Mouse (Mus musculus) megakaryocyte progenitor cell, adult 5-6 weeks (primary cell): Measurements from ENCODE around the gene D430041D05Rik. TPM values are rescaled to one million over a fixed set of nuclear protein-coding genes. Genes with fewer than 3 reads are reported as not detected.
A peak's percentile ranks its signal among the peaks of the same experiment; 100 is the strongest.

Source experiments
- ATAC-seq: replicated peaks from 2 replicates; pipeline ENCODE4 v1.8.0; 2016; ENCODE audit warnings: mild to moderate bottlenecking, moderate TSS enrichment, inconsistent platforms; ENCODE audit not compliant: poor library complexity
- total RNA-seq, 2 experiments: library from RNA; stranded (forward) in 1 of 2; stranded (reverse) in 1 of 2; fragments of 157-497, 149-512 nt in 1 of 2; fragments of 200-1000 nt in 1 of 2; gene quantifications; 2 replicates each; pipeline versions ENCODE4 v1.2.3 to v1.2.4; 2015 to 2017

Gene D430041D05Rik
- total RNA-seq, 2 experiments from 2014 or later: not detected

GRCm38 (mm10) chr2:104168186-104168896 lies 242.5 kb downstream of the D430041D05Rik start:
- no peak for ATAC-seq

- no peak for ATAC-seq
These were observed 243.0 kb downstream of the D430041D05Rik start for GRCm38 (mm10) chr2:104167765-104168164.

GRCm38 (mm10) chr2:104165631-104166030 lies 245.2 kb downstream of the D430041D05Rik start:
- ATAC-seq: no peak

- no peak for ATAC-seq
These were observed 246.8 kb downstream of the D430041D05Rik start for GRCm38 (mm10) chr2:104163978-104164487.

- no peak for ATAC-seq
These were observed 247.4 kb downstream of the D430041D05Rik start for GRCm38 (mm10) chr2:104163418-104163817.

- no peak for ATAC-seq
These were observed 253.0 kb downstream of the D430041D05Rik start for GRCm38 (mm10) chr2:104157831-104158230.

GRCm38 (mm10) chr2:104153876-104154275 lies 256.9 kb downstream of the D430041D05Rik start:
- ATAC-seq: no peak

GRCm38 (mm10) chr2:104153345-104153744 lies 257.5 kb downstream of the D430041D05Rik start:
- no peak for ATAC-seq

GRCm38 (mm10) chr2:104150608-104151397 lies 260.0 kb downstream of the D430041D05Rik start:
- ATAC-seq: no peak

- ATAC-seq: no peak
These were observed 262.8 kb downstream of the D430041D05Rik start for GRCm38 (mm10) chr2:104147910-104148561.

GRCm38 (mm10) chr2:104145983-104146382 lies 264.8 kb downstream of the D430041D05Rik start:
- ATAC-seq: peak; percentile 97

- ATAC-seq: no peak
These were observed 266.8 kb downstream of the D430041D05Rik start for GRCm38 (mm10) chr2:104144004-104144403.

- no peak for ATAC-seq
These were observed 268.7 kb downstream of the D430041D05Rik start for GRCm38 (mm10) chr2:104142140-104142539.

- ATAC-seq: no peak
These were observed 274.9 kb downstream of the D430041D05Rik start for GRCm38 (mm10) chr2:104135920-104136319.

GRCm38 (mm10) chr2:104134150-104135056 lies 276.4 kb downstream of the D430041D05Rik start:
- ATAC-seq: peak; percentile 66

GRCm38 (mm10) chr2:104133042-104133810 lies 277.6 kb downstream of the D430041D05Rik start:
- ATAC-seq: no peak

GRCm38 (mm10) chr2:104132266-104132859 lies 278.4 kb downstream of the D430041D05Rik start:
- ATAC-seq: peak; percentile 18

GRCm38 (mm10) chr2:104130969-104131368 lies 279.8 kb downstream of the D430041D05Rik start:
- peak; percentile 51 for ATAC-seq

- peak; percentile 86 for ATAC-seq
These were observed 280.6 kb downstream of the D430041D05Rik start for GRCm38 (mm10) chr2:104130165-104130564.
